Mouse (Mus musculus) adipocyte (in vitro differentiated cells): ENCODE measurements around the gene Klf2.

Experiments
- DNase-seq: peaks from one replicate; pipeline ENCODE4 v3.0.0-alpha.2; 2016; ENCODE audit warnings: low spot score

The Klf2 gene

GRCm38 (mm10) chr8:72333429-72334143, 14.8 kb downstream of the Klf2 start:
- no peak for DNase-seq

DNA sequence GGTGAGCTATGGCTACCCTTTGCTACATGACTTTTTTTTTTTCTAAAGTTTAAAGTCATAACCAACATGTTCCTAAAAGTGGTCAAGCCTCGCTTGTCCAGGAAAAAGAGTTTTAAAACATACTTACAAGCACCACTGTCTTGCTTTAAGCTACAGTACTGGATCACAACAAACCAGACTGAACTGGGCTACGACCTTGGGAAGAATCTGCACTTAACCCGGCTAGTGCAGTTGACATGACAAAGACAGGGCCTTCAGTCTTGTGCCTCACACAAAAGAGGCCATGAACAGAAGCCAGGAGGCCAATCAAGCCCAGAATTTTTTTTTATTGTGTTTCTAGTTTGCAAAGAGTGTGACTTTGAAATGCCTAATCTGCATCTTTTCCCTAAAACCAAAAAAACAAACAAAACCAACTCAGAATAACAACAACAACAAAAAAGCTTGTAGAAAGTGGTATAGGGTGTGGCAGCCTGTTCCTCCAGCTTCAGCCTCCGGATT, 15.4 kb downstream of the Klf2 start:
- DNase-seq, result no peak

- no peak for DNase-seq
Observed at GRCm38 (mm10) chr8:72336273-72336672, 17.4 kb downstream of the Klf2 start.

DNA sequence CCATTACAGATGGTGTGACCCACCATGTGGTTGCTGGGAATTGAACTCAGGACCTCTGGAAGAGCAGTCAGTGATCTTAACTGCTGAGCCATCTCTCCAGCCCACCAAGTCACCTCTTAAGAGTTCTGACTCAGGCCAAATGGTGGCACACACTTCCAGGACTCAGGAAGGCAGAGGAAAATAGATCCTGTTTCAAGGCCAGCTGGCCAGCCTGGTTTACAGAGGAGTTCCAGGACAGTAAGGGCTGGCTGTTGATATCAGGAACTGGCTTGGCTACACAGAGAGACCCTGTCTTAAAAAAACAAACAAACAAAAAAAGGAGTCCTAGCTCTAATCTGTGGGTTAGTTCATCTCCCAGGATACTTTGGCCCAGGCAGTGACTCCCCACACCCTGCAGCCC, 18.2 kb downstream of the Klf2 start:
- no peak for DNase-seq

DNA sequence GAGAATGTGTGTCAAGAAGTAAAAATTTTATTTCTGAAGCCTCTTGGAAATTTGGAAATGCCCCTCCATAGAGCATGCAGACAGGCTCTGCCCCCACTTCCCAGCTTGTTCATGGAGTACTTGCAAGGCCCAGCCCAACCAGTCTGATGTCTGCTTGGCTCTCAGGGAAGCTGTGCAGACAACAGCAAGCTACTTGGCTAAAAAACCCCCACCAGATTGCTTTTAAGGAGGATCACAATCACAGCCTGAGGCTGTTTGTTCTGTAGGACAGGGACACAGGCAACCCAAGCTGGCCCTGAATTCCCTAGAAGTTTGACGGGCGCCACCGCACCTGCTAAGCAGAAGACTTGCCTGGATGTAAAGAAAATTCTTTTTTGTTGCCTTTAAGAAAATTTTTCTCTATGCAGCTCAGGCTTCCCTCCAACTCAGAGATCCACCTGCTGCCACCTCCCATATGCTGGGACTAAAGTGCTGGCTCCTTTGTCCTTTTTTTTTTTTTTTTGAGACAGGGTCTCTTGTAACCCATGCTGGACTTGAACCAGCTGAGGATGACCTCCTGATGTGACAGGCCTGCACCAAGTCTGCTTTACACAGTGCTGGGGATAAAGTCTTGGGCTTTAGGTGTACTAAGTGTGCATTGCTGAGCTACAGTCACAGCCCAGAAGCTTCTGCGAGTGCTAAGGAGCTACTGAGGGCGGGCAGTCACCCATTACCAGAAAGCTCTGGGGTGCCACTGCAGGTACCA, 23.9 kb downstream of the Klf2 start:
- no peak for DNase-seq

DNA sequence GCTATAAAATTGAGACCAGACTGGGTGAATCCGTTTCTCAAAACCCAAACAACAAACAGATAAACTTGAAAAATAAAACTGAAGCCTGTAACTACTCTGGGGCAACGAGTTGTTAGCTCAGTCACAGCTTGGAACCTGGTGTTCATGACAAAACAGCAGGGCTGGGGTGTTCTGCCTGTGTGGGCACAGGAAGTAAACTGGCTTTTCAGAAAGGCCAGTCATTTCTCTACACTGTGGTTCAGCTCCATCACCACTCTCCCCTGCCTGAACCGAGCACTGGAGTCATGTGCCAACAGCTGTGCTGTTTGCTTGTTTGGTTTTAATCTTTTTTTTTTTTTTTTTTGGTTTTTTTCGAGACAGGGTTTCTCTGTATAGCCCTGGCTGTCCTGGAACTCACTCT, 24.9 kb downstream of the Klf2 start:
- DNase-seq, result no peak

GRCm38 (mm10) chr8:72347553-72347952, 28.7 kb downstream of the Klf2 start:
- peak; percentile 57 for DNase-seq

DNA sequence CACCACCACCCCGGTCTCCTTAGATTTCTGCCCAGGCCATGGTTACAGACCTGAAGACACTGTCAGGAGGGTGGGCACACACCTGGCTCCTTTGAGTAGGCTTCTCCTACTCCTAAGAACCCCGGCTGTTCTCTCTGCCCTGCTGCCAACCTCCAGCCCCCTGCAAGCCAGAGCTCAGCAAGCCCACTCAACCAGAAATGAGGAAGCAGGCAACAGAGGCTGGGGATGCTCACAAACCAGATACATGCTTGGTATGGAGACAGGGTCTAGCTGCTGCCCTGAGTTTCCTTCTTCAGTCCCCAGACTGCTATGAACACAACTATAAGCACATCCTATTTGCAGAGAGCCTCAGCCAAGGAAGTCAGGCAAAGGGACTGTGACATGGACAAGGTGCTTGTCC, 29.3 kb downstream of the Klf2 start:
- no peak for DNase-seq

GRCm38 (mm10) chr8:72348956-72349355, 30.1 kb downstream of the Klf2 start:
- DNase-seq, result no peak

DNA sequence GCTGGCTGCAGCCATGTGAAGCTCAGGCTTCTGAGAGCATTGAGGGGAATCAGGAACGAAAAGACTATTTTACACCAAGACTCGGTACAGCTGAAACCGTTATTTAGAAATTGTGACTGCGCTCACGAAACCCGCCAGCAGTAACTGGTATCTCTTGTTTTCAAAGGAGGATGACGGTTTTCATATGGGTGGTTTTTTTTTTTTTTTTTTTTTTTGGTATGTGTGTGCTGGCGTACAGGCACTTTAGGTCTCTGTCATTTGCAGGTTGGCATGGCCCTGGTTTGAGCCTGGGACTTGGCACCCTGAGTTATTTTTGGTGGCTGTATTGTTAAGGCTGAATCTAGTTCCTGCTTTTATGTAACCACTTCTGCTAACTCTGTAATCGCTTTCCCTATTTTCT, 31.0 kb downstream of the Klf2 start:
- DNase-seq, result no peak

GRCm38 (mm10) chr8:72350727-72351126, 31.9 kb downstream of the Klf2 start:
- DNase-seq, result no peak

GRCm38 (mm10) chr8:72351405-72352005, 32.7 kb downstream of the Klf2 start:
- DNase-seq, result no peak

- DNase-seq, result no peak
Observed at GRCm38 (mm10) chr8:72352951-72353699, 34.3 kb downstream of the Klf2 start.

DNA sequence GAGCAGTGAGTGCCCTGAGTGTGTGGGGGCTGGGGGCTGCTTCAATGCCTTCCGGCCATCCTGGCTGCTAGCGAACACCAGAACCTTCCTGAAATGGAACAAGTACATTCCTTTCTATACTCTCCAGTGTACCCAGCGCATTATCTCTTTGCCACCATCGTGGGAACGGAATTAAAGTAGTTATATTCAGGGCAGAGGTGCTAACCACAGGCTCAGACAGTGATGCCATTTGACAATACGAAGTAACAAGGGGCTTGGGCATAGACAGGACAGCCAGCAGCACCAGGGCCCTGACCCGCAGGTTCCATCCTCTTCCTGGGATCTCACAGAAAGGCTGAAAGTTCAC, 34.8 kb downstream of the Klf2 start:
- no peak for DNase-seq

- DNase-seq, result no peak
Observed at GRCm38 (mm10) chr8:72354272-72354671, 35.4 kb downstream of the Klf2 start.

GRCm38 (mm10) chr8:72356593-72356992, 37.8 kb downstream of the Klf2 start:
- no peak for DNase-seq

DNA sequence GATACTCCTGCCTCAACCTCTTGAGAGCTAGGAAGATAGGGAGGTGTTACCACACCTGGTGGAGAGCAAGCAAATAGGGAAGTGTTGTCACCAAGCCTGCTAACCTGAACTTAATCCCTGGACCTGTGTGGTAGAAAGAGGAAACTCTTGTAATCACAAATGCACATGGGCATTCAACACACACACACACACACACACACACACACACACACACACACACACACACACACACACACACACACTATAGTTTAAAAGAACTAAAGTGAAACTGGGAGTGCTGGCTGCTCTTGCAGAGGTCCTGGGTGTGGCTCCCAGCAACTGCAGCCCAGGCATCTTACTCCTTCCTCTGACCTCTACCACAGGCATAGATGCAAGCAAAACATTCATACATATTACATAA, 41.3 kb downstream of the Klf2 start:
- DNase-seq, result no peak

DNA sequence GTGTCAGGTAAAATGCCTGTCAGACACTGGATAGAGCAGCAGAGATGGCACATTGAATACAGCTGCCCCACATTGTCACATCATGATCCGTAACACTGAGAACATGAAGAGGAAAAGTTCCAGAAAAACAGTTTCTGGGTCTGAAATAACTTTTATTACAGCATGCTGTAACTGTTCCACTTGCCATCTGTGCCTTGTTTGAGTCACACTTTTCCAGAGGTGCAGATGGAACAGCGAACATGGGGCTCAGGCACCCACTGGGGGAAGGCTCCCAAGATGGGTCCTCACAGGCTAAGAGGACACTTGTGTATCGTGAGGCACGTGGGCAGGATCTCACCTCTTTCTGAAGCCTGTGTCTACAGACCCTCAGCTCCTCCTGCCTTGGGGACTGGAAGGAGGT, 43.9 kb downstream of the Klf2 start:
- no peak for DNase-seq

- no peak for DNase-seq
Observed at GRCm38 (mm10) chr8:72363457-72363856, 44.6 kb downstream of the Klf2 start.

DNA sequence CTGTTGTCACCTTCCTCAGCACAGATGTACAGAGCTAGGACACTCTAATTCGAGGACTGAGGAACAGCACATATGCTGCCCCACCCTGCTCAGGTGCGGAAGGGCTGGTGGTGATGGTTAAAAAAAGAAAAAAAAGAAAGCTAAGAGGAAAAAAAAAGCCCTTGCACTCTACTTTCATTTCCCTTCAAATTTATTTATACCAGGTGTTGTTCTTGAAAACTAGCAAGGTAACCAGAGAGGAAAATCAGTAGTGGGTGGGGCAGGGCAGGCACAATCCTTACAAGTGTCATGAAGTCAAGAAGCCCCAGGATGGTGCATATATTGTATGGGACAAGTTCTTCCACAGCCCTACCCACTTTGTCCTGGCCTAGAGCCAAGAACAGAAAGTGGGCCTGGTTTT, 46.2 kb downstream of the Klf2 start:
- no peak for DNase-seq

DNA sequence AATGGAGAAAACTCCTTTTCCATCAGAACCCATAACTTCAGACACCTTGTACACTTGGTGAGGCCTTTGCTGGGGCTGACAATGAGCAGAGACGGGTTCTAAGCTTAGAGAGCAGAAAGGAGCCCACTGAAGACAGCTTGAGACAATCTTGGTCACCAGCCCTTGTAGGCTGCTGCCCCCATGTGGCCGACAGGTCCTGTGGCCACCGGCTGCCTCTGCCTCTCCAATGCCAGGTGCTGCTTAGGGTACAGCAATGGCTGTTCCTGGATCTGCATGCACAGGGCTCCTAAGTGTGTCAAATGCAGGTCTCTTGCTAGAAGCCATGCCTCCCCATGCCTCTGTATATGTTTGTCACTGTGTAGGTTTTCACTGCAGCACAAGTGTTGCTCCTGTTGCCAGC, 47.0 kb downstream of the Klf2 start:
- peak; percentile 76 for DNase-seq

GRCm38 (mm10) chr8:72366435-72366834, 47.6 kb downstream of the Klf2 start:
- DNase-seq, result no peak
